Mouse (Mus musculus) heart, embryonic 13.5 days (tissue): ENCODE data around the gene Nudt3. TPM values are rescaled to one million over a fixed set of nuclear protein-coding genes. Genes with fewer than 3 reads are reported as not detected.
A peak's percentile ranks its signal among the peaks of the same experiment; 100 is the strongest.

Experiments used
- ATAC-seq: fragments of 200-750 bp; cut with Nextera tagmentation; 2 replicates; pipeline ENCODE4 v1.8.0; 2017; ENCODE audit warnings: moderate TSS enrichment; ENCODE audit not compliant: insufficient number of reproducible peaks, low FRiP score, low TSS enrichment; ENCODE audit errors: extremely low read depth
- H3K27ac ChIP-seq: fragments of 300-500 bp; sonication (generic); replicated peaks from 2 replicates; pipeline ENCODE4 v1.5.1; 2015; ENCODE audit warnings: moderate library complexity, mild to moderate bottlenecking, inconsistent platforms
- H3K27me3 ChIP-seq: fragments of 300-500 bp; sonication (generic); replicated peaks from 2 replicates; pipeline ENCODE4 v1.6.1; 2015; ENCODE audit warnings: mild to moderate bottlenecking, inconsistent platforms
- H3K36me3 ChIP-seq: fragments of 300-500 bp; sonication (generic); 2 replicates; pipeline ENCODE4 v1.6.1; 2015; ENCODE audit warnings: mild to moderate bottlenecking, inconsistent platforms
- H3K4me1 ChIP-seq: fragments of 300-500 bp; sonication (generic); 2 replicates; pipeline ENCODE4 v1.6.1; 2015; ENCODE audit warnings: inconsistent platforms
- H3K4me2 ChIP-seq: fragments of 300-500 bp; sonication (generic); 2 replicates; pipeline ENCODE4 v1.6.1; 2015; ENCODE audit warnings: inconsistent platforms, mild to moderate bottlenecking, moderate library complexity
- H3K4me3 ChIP-seq: fragments of 300-500 bp; sonication (generic); 2 replicates; pipeline ENCODE4 v1.5.1; 2015; ENCODE audit warnings: moderate library complexity, mild to moderate bottlenecking, inconsistent platforms
- H3K9ac ChIP-seq: fragments of 300-500 bp; sonication (generic); 2 replicates; pipeline ENCODE4 v1.6.1; 2015; ENCODE audit warnings: inconsistent platforms, mild to moderate bottlenecking, moderate library complexity
- H3K9me3 ChIP-seq: fragments of 300-500 bp; sonication (generic); 2 replicates; pipeline ENCODE4 v1.6.1; 2016; ENCODE audit warnings: inconsistent platforms
- WGBS: fragments of 180-500 bp; shearing (Covaris S2); methylation state at CpG from one replicate; pipeline ENCODE4 v1.1.7; 2015; ENCODE audit warnings: mixed read lengths; 5-methylcytosine and 5-hydroxymethylcytosine counted together
- polyA plus RNA-seq: library from polyadenylated mRNA; unstranded; fragments of >200 nt; fragmentation: Nextera tagmentation; extraction: Ambion mirVana; gene quantifications from 2 replicates; pipeline ENCODE4 v1.2.1, GENCODE M21; 2015

The Nudt3 gene
- polyA plus RNA-seq, 1 experiment from 2014 or later, result 98.8 TPM

GRCm38 (mm10) chr17:27534718-27535117 lies 88.6 kb downstream of the Nudt3 start:
- Histone ChIP-seq H3K9me3 (no peaks in the 10 kb centered on the region), H3K4me1 (peaks cover 3% of the 10 kb centered on the region), H3K27me3 (no peaks in the 10 kb centered on the region), H3K9ac (no peak overlapping the region), H3K4me2 (no peak overlapping the region), H3K36me3 (no peaks in the 10 kb centered on the region), H3K4me3 (no peak overlapping the region), H3K27ac (no peak overlapping the region)
- ATAC-seq, result peak; percentile 37; the same call in 1 of the 2 replicates
- WGBS, result 6% methylated on average over 10 of the region's 10 CpGs

GRCm38 (mm10) chr17:27533354-27533753 lies 89.9 kb downstream of the Nudt3 start:
- Histone ChIP-seq H3K4me1 (peaks cover 3% of the 10 kb centered on the region), H3K27me3 (no peaks in the 10 kb centered on the region), H3K4me2 (no peak overlapping the region), H3K9ac (no peak overlapping the region), H3K27ac (no peak overlapping the region), H3K36me3 (no peaks in the 10 kb centered on the region), H3K9me3 (no peaks in the 10 kb centered on the region), H3K4me3 (no peak overlapping the region)
- ATAC-seq, result no peak
- WGBS, result 81% methylated on average over 3 of the region's 3 CpGs

- Histone ChIP-seq H3K4me1 (peaks cover 3% of the 10 kb centered on the region), H3K9me3 (no peaks in the 10 kb centered on the region), H3K9ac (no peak overlapping the region), H3K27me3 (no peaks in the 10 kb centered on the region), H3K4me2 (no peak overlapping the region), H3K27ac (0 out of 2 replicates have a peak overlapping the region, but pooled peaks have one; percentile 28), H3K36me3 (no peaks in the 10 kb centered on the region), H3K4me3 (no peak overlapping the region)
- WGBS, result 78% methylated on average over 8 of the region's 8 CpGs
- no peak for ATAC-seq
These were observed 91.2 kb downstream of the Nudt3 start for GRCm38 (mm10) chr17:27532095-27532494.

Other genes starting within 250 kb of the Nudt3 start
- 0.03 and 0.08 TPM in 2 replicates for gene Grm4, start 102.1 kb downstream of the Nudt3 start, polyA plus RNA-seq
- gene Hmga1, start 67.0 kb downstream of the Nudt3 start, polyA plus RNA-seq, result 153 and 160 TPM in 2 replicates
- gene AI413582, start 57.7 kb downstream of the Nudt3 start, polyA plus RNA-seq, result 16.0 and 18.3 TPM in 2 replicates
- gene RPS10-NUDT3, start 11.7 kb upstream of the Nudt3 start, polyA plus RNA-seq, result not detected in 2 replicates
- gene Rps10, start 13.2 kb upstream of the Nudt3 start, polyA plus RNA-seq, result 600 and 606 TPM in 2 replicates
- gene Pacsin1, start 32.0 kb upstream of the Nudt3 start, polyA plus RNA-seq, result 0.78 and 1.4 TPM in 2 replicates
- 0.15 and 0.18 TPM in 2 replicates for gene Spdef, start 105.5 kb upstream of the Nudt3 start, polyA plus RNA-seq
- 13.1 and 13.4 TPM in 2 replicates for gene D17Wsu92e, start 197.2 kb upstream of the Nudt3 start, polyA plus RNA-seq
- 219 and 230 TPM in 2 replicates for gene Snrpc, start 214.7 kb upstream of the Nudt3 start, polyA plus RNA-seq
- gene Uhrf1bp1, start 232.9 kb upstream of the Nudt3 start, polyA plus RNA-seq, result 3.1 TPM in 2 replicates